Mouse (Mus musculus) cerebellum, postnatal 10 days (tissue): Measurements from ENCODE around the gene Pgap2.
A peak's percentile ranks its signal among the peaks of the same experiment; 100 is the strongest.
"Not testable (repeated sequence)": the region's sequence is repeated elsewhere in the genome, so short reads cannot be mapped to it uniquely, and the experiment has no call there.

Source experiments
- DNase-seq, 2 experiments: peaks; one replicate each; pipeline ENCODE4 v3.0.0; 2021; ENCODE audit warnings: mixed read lengths in 2 of 2

Gene Pgap2

GRCm38 (mm10) chr7:102242371-102242770 lies 32.4 kb downstream of the Pgap2 start:
- no peak for DNase-seq

- DNase-seq = no peak
Measured at GRCm38 (mm10) chr7:102242917-102243316, 32.9 kb downstream of the Pgap2 start.

- peak in 1 of 2 experiments; percentile 25 for DNase-seq
Measured at GRCm38 (mm10) chr7:102243870-102244269, 33.9 kb downstream of the Pgap2 start.

GRCm38 (mm10) chr7:102244782-102245535 lies 35.0 kb downstream of the Pgap2 start:
- DNase-seq = no peak

- peak; percentile 42 to 59 for DNase-seq
Measured at GRCm38 (mm10) chr7:102245775-102246174, 35.8 kb downstream of the Pgap2 start.

- DNase-seq = no peak
Measured at GRCm38 (mm10) chr7:102246265-102246664, 36.3 kb downstream of the Pgap2 start.

GRCm38 (mm10) chr7:102246956-102247797 lies 37.2 kb downstream of the Pgap2 start:
- no peak for DNase-seq

- DNase-seq = no peak
Measured at GRCm38 (mm10) chr7:102248691-102249404, 38.8 kb downstream of the Pgap2 start.

GRCm38 (mm10) chr7:102249531-102249895 lies 39.5 kb downstream of the Pgap2 start:
- peak; percentile 55 to 56 for DNase-seq

GRCm38 (mm10) chr7:102249896-102250630 lies 40.1 kb downstream of the Pgap2 start:
- DNase-seq = peak; percentile 77 to 84

- DNase-seq = peak; percentile 93
Measured at GRCm38 (mm10) chr7:102250631-102251214, 40.7 kb downstream of the Pgap2 start.

GRCm38 (mm10) chr7:102253631-102254030 lies 43.6 kb downstream of the Pgap2 start:
- no peak for DNase-seq

- no peak for DNase-seq
Measured at GRCm38 (mm10) chr7:102255954-102256353, 45.9 kb downstream of the Pgap2 start, which contains the start of gene Rhog. TSS of gene Rhog (minus strand) at chr7:102256054.

GRCm38 (mm10) chr7:102256636-102257035 lies 46.6 kb downstream of the Pgap2 start:
- no peak for DNase-seq

- DNase-seq = peak; percentile 90 to 95
Measured at GRCm38 (mm10) chr7:102258189-102258588, 48.2 kb downstream of the Pgap2 start.

- DNase-seq = no peak
Measured at GRCm38 (mm10) chr7:102258753-102259152, 48.7 kb downstream of the Pgap2 start.

GRCm38 (mm10) chr7:102259716-102260479 lies 49.9 kb downstream of the Pgap2 start:
- no peak for DNase-seq

- DNase-seq = no peak
Measured at GRCm38 (mm10) chr7:102260518-102260917, 50.5 kb downstream of the Pgap2 start.

- no peak for DNase-seq
Measured at GRCm38 (mm10) chr7:102263020-102263419, 53.0 kb downstream of the Pgap2 start.

- DNase-seq = not testable (repeated sequence)
Measured at GRCm38 (mm10) chr7:102266021-102266400, 56.0 kb downstream of the Pgap2 start.

- peak in 1 of 2 experiments; percentile 9 for DNase-seq
Measured at GRCm38 (mm10) chr7:102266401-102267042, 56.5 kb downstream of the Pgap2 start.
